Mouse (Mus musculus): ENCODE results near the gene Sertad1.

Sertad1 gene

DNA sequence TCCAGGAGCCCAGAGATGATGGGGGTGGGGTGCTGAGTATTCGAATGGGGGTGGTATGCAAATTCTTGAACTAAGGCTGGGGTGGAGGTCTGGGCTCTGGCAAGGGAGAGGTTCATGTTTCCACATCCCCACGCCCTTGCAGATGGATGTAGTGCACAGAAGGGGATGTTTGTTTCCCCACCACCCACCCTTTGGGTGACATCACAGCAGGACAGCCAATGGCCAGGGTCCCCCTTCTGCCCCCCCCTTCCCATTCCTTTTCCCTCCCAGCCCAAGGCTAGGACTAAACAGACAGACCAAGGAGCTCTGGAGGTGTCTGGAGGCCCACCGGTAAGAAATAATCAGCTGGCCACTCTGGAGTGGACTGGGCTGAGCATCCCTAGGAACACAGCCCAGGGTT lies 12.3 kb downstream of the Sertad1 start, which contains the start of gene Prx:
Gene Prx (plus strand): TSS at position 289 of the 400 bp plus-strand sequence.
- DNase-seq (ENCODE audit: low read depth, low spot score), result no peak

DNA sequence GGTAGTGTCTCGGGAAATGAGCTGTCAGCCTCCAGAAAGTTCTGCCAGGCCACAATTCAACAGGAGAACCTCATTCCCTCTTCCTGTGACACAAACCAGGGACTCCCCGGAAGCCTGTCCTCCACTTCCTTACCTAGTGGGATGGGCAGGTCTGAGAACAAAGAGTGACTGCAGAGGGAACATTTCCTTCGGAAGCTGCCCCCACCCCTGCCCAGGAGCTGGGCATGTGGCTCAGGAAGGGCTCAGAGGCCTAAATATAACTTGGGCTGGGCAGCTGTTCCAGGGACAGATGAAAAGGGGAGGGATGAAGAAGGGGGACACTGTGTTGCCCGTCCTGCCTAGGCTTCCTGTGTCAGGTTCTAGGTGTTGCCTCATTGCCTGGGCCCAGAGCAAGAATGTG lies 14.9 kb downstream of the Sertad1 start:
- no peak for DNase-seq (ENCODE audit: low read depth, low spot score)

DNA sequence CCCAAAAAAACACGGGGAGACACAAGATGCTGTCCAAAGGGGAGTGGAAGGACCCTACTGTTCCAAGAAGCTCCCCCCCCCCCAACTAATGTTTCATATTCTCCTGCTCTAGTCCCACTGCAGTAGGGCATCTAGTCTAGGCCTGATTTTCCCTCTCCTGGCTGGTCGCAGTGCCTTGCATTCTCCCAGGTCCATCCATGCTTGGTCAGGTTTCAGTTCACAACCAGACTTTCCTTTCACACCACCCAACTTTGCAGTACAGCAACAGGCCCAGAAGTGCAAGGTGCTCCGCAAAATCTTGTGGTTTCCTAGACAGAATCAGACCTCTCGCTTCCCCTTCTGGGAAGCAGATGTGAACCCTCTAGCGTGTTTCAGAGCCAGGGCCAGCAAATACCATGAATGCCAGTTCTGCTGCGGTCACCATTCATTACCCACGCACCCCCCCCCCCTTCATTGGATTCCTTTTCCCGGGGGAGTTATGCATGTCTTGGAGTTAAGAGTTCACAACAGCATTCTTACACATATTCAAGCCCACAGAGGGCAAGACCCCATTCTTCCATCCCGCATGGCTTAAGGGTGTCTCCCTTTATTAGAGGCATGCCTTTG lies 20.2 kb downstream of the Sertad1 start:
- DNase-seq (ENCODE audit: low read depth, low spot score), result peak; percentile 80

DNA sequence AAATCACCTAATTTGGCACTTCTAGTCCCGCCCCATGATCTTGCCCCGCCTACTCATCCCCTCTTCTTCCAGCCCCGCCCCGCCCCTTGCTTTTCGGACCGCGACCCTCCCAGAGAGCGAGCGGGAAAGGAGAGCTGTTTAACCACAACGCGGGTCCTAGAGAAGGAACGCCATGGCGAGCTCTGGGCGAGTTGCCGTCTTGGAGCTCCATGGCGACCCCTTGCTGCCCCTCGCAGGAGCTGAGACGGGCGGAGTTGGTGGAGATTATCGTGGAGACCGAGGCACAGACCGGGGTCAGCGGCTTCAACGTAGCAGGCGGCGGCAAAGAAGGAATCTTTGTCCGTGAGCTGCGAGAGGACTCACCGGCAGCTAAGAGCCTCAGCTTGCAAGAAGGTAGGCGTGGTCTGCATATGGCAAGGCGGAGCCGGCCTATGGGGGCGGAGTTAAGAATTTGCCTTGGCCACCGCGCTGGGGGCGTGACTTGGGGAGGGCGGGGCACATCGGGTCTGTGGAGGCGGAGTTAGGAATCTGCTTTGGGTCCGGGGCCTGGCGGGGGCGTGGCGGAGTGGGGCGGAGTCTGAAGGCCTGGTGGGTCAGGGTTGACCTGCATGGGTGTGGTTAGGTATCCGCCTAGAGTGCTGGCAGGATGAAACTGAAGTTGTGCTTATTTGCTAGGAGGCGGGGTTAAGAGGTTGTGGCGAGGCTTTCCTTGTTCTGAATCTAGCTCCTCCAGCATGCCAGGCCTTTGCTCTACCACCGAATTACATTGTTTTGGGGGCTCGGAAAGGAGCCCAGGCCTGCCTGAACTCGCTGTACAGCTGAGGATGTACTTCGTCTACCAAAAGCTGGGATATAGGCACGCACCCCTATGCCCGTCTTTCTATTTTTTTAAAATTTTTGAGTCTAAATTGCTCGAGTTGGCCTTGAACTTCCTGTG lies 21.3 kb downstream of the Sertad1 start:
- peak; percentile 99 for DNase-seq (ENCODE audit: low read depth, low spot score)

DNA sequence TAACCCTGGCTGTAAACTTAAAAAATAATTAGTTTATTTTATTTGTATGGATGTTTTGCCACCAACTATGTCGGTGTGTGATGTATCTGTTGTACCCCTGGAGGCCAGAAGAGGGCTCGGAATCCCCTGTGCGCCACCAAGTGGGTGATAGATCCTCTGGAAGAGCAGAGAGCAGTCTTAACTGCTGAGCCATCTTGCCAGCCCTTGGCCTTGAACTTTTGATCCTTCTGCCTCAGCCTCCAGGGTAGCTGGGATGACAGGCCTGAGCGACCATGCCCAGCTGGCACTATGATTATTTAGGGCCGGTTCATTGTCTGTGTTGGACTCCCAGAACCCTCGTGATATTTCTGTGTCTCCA lies 21.9 kb downstream of the Sertad1 start:
- peak; percentile 82 for DNase-seq (ENCODE audit: low read depth, low spot score)

DNA sequence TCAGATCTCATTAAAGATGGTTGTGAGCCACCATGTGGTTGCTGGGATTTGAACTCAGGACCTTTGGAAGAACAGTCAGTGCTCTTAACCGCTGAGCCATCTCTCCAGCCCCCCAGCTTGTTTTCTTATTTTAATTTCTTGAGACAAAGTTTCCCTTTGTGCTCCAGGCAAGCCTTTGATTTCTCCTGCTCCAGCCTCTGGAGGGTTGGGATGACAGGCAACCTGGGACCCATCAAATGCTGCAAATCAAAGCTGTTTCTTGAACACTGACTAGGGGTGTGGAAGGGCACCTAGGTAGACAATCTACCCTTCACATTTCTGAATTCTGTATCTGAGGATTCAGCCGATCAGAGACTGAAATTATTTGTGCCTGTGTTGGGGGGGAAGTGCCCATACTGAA lies 24.1 kb downstream of the Sertad1 start:
- DNase-seq (ENCODE audit: low read depth, low spot score), result no peak

DNA sequence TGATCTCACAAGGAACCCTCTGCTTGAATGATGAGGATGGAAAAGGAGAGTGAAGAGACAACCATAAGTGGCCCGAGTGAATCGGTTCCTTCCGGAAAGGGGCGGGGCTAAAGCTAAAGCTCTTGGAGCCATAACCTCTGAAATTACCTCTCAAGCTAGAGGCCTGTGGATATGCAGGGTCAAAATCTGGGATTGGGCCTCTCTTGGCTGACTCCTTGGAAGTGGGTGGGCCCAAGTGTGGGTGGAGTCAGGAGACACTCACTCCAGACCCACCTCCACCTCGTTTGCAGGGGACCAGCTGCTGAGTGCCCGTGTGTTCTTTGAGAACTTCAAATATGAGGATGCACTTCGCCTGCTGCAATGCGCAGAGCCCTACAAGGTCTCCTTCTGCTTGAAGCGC lies 28.3 kb downstream of the Sertad1 start:
- no peak for DNase-seq (ENCODE audit: low read depth, low spot score)

DNA sequence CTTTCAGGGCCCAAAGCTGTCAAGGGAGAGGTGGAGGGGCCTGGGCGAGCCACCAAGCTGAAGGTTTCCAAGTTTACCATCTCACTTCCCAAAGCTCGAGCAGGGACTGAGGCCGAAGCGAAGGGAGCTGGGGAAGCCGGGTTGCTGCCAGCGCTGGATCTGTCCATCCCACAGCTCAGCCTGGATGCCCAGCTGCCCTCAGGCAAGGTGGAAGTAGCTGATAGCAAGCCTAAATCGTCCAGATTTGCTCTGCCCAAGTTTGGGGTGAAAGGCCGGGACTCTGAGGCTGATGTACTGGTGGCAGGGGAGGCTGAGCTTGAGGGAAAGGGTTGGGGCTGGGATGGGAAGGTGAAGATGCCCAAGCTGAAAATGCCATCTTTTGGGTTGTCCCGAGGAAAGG lies 31.6 kb downstream of the Sertad1 start:
- no peak for DNase-seq (ENCODE audit: low read depth, low spot score)

DNA sequence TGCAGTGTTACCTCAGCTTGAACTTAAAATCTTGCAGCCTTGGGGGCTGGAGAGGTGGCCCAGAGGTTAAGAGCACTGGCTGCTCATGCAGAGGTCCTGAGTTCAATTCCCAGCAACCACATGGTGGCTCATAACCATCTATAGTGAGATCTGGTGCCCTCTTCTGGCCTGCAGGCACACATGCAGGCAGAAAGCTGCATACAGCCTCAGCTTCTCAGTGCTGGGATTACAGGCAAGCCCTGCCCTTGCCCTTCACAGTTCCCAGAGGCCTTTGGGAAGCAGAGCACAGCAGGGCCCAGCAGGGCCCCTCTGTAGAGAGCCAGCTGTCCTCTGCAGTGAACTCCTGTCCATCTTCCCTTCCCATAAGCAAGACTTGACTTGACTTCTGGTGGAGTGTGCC lies 33.4 kb downstream of the Sertad1 start:
- DNase-seq (ENCODE audit: low read depth, low spot score), result peak; percentile 29

DNA sequence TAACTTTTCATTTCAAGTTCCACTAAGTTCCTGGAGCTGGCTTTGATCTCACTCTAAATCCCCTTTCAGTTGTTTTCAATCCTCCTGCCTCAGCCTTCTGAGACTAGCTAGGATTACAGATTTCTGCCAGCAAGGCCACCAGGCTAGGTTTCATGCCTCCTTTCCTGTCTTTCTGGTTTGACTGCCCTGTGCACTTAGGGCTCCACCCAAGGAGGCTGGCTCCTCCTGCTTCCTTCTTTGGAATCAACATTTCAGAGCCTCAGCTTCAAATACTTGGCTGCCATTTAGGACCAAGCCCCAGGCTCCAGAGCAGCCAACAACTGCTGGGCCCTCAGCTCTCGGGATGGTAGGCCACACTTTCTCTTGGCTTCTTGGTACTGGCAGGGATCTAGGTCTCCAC lies 33.9 kb downstream of the Sertad1 start:
- no peak for DNase-seq (ENCODE audit: low read depth, low spot score)

DNA sequence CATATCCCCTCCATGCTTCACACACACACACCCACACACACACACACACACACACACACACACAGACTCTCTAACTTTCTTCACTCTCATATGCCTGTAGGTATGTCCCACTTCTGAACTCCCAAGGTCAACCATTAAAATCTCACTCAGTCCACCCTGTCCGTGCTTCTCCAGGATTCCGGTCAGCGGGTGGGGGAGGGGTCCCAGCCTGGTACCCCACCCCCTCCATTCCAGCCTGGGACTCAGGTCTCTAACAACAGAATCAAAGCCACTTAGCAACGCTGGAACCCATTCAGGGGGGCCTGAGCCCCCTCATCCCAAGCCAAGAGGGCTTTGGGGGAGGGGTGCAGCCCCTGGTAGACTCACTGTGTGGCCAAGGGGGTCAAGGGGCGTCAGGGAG lies 36.3 kb downstream of the Sertad1 start, which contains the start of gene Hipk4:
Gene Hipk4 (plus strand): TSS at position 301 of the 400 bp plus-strand sequence.
- DNase-seq (ENCODE audit: low read depth, low spot score), result no peak

DNA sequence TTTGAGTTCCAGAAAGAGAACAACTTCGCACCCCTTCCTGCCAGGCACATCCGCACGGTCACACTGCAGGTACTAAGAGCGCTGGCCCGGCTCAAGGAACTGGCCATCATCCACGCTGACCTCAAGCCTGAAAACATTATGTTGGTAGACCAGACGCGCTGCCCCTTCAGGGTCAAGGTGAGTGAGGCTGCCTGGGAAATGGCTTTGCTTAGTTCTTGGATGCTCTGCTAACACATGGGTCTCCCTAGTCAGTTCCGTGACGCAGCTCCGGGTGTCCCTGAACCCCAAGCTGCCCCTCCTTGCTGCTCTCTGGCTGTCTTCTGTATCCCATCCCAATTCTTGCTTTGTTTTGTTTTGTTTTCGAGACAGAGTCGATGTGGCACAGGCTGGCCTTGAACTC lies 37.1 kb downstream of the Sertad1 start:
- DNase-seq (ENCODE audit: low read depth, low spot score), result no peak

DNA sequence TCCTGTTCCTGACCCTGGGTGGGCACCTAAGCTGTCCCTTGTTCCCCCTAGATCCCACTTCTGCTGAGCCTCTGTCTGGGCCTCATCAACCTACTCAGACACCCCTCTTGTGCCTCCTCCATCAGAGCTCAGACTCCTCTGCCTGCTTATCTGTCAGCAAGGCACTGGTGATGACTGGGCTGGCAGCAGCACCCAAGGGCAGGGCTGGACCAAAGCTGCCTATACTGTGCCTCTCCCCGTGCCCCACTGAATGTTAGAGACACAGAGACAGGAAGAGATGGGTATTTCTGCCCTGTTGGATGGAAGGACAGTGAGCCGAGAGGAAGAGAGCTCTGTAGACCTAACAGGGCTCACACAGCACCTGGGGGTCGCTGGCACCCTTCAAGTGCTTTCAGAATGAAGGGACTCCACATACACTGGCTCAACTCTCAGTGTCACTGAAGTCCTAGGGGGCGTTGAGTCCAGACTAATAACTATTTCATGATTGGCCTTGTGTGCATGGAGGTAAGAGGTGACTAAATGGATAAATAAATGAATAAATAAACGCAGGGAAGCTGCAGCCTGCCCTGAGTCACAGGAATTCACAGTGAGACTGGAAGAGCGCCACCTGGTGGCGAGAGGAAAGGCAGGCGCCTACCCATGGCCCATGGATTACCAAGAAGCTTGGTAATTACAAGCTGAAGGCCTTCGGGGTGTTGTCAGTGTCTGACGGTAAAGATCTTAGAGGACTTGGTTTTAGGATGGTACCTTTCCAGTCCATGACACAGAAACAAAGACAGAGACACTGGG lies 39.5 kb downstream of the Sertad1 start:
- DNase-seq (ENCODE audit: low read depth, low spot score), result peak; percentile 80

DNA sequence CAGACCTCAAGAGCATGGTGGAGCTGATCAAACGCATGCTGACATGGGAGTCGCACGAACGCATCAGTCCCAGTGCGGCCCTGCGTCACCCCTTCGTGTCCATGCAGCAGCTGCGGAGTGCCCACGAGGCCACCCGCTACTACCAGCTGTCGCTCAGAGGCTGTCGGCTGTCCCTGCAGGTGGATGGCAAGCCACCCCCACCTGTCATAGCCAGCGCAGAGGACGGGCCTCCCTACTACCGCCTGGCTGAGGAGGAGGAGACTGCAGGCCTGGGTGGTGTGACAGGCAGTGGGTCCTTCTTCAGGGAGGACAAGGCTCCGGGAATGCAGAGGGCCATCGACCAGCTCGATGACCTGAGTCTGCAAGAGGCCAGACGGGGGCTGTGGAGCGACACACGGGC lies 42.4 kb downstream of the Sertad1 start:
- no peak for DNase-seq (ENCODE audit: low read depth, low spot score)

DNA sequence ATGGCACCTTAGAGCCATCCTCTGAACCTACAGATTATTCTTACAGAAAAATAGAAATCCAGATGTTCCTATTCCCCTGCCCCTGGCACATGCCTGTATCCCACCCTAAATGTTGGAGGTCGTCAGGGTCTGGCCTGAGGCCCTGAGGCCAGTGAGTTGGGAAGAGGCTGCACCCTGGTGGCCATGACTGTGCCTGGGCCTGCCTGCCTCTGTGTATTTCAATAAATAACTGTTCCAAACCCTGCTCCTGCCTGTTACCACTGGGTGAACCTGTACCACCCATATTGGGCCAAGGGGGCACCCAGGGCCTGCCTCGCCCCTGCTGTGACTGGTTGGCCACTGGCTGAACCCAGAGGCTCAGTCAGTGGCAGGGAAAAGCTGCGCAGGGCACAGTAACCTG lies 44.2 kb downstream of the Sertad1 start:
- DNase-seq (ENCODE audit: low read depth, low spot score), result no peak

DNA sequence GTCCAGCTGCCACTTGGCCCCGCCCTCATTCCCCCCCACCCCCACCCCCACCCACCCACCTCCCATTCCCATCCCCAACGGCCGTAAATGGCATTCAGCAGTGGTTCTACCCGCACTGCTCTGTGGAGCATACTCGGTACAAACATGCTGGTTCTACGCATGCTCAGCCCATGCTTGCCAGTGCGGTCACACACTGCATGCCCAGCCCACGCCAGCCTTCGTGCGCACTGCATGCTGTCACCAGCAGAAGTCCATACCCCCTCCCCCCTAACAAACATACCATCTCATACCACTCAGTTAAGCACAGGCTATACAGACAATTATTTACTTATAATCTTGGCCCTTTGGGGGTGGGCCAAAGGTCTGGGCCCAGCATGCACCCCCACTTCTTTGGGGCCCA lies 45.0 kb downstream of the Sertad1 start:
- no peak for DNase-seq (ENCODE audit: low read depth, low spot score)

DNA sequence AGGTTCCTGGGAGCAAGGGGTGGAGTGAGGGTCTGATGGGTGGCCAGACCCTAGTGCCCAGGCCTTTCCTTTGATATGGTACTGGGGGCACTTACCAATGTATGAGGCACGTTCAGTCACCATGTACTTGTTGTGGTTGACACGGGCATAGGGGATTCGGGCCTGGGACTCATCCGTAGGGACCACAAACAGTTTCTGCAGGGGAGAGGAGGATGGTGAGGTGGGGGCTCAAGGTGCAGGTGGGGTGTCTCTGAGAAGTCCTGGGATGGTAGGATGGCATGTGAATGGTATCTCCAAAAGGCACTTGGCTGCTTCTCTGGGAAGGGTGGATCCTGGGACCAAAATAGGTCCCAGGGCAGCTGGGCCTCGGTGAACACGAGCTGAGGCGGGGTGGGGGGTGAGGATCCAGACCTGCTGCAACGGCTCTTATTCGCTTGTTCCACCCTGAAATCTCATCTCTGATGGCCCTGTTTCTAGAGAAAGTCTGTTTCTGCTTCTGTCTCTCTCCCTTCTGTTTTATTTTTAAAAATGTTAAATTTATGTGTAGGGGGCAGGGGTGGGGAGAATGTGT lies 45.9 kb downstream of the Sertad1 start:
- DNase-seq (ENCODE audit: low read depth, low spot score), result no peak

DNA sequence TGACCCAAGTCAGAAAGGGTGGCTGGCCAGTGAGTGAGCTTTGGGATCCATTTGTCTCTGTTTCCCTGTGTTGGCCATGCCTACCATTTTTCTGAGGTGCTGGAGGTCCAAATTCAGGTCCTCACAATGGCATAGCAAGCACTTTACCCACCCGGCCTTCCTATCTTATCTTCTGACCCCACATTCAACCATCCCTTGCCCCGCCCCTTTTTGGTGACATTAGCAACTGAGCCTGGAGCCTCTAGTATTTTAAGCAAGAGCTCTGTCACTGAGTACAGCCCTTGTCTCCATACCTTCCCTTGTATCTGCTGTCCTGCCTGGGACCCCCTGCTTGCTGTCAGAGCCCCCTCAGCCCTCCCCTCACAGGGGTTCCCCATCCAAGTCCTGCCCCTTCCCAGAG lies 48.7 kb downstream of the Sertad1 start:
- no peak for DNase-seq (ENCODE audit: low read depth, low spot score)

DNA sequence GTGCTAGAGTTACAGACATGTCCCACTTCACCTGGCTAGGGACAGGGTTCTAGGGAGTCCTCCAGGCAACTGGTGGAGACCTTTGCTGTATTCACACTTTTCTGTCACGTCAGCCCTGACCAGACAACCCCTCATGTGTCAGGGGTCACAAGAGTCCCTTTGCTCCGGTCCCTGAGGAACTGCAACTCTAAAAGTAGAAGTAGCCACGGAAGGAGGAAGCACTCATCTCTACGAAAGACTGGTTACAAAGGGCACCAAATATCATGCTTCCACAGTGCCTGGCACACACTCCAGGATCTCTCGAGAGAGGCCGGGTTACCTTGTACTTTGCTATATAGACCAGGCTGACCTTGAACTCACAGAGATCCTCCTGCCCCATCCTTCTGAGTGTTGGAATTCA lies 49.9 kb downstream of the Sertad1 start:
- no peak for DNase-seq (ENCODE audit: low read depth, low spot score)

DNA sequence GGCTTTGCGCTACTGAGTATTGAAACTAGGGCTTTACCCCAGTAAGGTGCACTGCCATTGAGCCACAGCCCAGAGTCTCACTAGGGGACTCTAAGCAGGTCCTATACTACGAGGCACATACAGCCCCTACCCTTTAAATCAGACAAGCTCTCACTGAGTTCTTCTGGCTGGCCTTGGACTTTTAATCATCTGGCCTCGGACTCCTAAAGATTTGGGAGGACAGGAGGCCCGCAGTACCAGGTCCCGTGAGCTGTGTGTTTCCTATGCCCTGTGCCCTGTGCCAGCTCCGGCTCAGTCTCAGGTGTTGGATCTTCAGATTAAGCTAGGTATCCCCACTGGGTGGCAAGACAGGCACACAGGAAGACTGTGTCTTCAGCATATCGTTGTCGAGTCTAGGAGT lies 51.3 kb downstream of the Sertad1 start:
- no peak for DNase-seq (ENCODE audit: low read depth, low spot score)

DNA sequence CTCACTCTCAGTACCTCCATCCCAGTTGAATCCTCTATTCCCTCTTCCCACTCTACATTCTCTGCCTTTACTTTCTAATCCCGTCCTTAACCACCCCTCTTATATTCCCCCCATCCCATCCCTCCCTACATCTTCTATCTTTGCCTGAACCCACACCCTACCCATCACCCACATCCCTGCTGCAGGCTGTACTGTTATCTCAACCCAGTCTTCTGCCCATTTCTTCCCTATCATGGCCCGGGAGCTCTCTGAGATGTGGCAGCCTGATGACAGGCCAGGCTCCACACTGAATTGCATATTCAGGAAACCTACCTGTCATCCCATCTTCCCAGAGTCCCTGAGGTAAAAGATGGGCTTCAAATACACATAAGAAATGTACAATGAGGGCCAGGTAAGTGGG lies 52.1 kb downstream of the Sertad1 start:
- no peak for DNase-seq (ENCODE audit: low read depth, low spot score)

All from A20 (cell line).